Mouse (Mus musculus): ENCODE data around the gene Gm49450. TPM values are rescaled to one million over a fixed set of nuclear protein-coding genes. Genes with fewer than 3 reads are reported as not detected.
A peak's percentile ranks its signal among the peaks of the same experiment; 100 is the strongest.
"Not testable (repeated sequence)": the region's sequence is repeated elsewhere in the genome, so short reads cannot be mapped to it uniquely, and the experiment has no call there.

Gene Gm49450
- polyA plus RNA-seq, 3 experiments from 2014 or later: not detected

- ATAC-seq: no peak
Measured at GRCm38 (mm10) chr15:98923031-98923537, 30.3 kb downstream of the Gm49450 start.

GRCm38 (mm10) chr15:98922581-98922980 lies 30.8 kb downstream of the Gm49450 start:
- ATAC-seq: no peak

- ATAC-seq: no peak
Measured at GRCm38 (mm10) chr15:98921510-98921909, 31.8 kb downstream of the Gm49450 start.

- not testable (repeated sequence) for ATAC-seq
Measured at GRCm38 (mm10) chr15:98918499-98918895, 34.9 kb downstream of the Gm49450 start.

GRCm38 (mm10) chr15:98917538-98918498 lies 35.5 kb downstream of the Gm49450 start, which contains the start of gene Lmbr1l:
Gene Lmbr1l, minus strand, starts transcription at chr15:98918231.
- ATAC-seq: peak; percentile 97

GRCm38 (mm10) chr15:98917091-98917490 lies 36.3 kb downstream of the Gm49450 start:
- no peak for ATAC-seq

GRCm38 (mm10) chr15:98916016-98916415 lies 37.3 kb downstream of the Gm49450 start:
- no peak for ATAC-seq

- no peak for ATAC-seq
Measured at GRCm38 (mm10) chr15:98914903-98915302, 38.4 kb downstream of the Gm49450 start.

- ATAC-seq: no peak
Measured at GRCm38 (mm10) chr15:98904692-98905091, 48.7 kb downstream of the Gm49450 start.

GRCm38 (mm10) chr15:98902600-98902999 lies 50.8 kb downstream of the Gm49450 start:
- ATAC-seq: no peak

- ATAC-seq: no peak
Measured at GRCm38 (mm10) chr15:98901530-98901929, 51.8 kb downstream of the Gm49450 start.

- no peak for ATAC-seq
Measured at GRCm38 (mm10) chr15:98897928-98898800, 55.2 kb downstream of the Gm49450 start, which contains the start of gene Dhh. Gene Dhh, minus strand, starts transcription at chr15:98898540.

GRCm38 (mm10) chr15:98897495-98897894 lies 55.9 kb downstream of the Gm49450 start:
- ATAC-seq: no peak

GRCm38 (mm10) chr15:98895635-98896589 lies 57.4 kb downstream of the Gm49450 start:
- no peak for ATAC-seq

- ATAC-seq: no peak
Measured at GRCm38 (mm10) chr15:98894746-98895634, 58.4 kb downstream of the Gm49450 start.

GRCm38 (mm10) chr15:98893940-98894745 lies 59.2 kb downstream of the Gm49450 start, which contains the start of gene Rhebl1:
Gene Rhebl1, minus strand, starts transcription at chr15:98894540.
- peak; percentile 24 for ATAC-seq

- ATAC-seq: no peak
Measured at GRCm38 (mm10) chr15:98893036-98893435, 60.3 kb downstream of the Gm49450 start.

GRCm38 (mm10) chr15:98891907-98892606 lies 61.3 kb downstream of the Gm49450 start:
- ATAC-seq: peak; percentile 79
